Mouse (Mus musculus) cerebellum, postnatal 36 days (tissue): ENCODE measurements around the gene Nsun2.

Source experiments
- DNase-seq, 2 experiments: peaks; one replicate each; pipeline ENCODE4 v3.0.0; 2021 to 2022; ENCODE audit warnings: mixed read lengths in 2 of 2

Gene Nsun2

DNA sequence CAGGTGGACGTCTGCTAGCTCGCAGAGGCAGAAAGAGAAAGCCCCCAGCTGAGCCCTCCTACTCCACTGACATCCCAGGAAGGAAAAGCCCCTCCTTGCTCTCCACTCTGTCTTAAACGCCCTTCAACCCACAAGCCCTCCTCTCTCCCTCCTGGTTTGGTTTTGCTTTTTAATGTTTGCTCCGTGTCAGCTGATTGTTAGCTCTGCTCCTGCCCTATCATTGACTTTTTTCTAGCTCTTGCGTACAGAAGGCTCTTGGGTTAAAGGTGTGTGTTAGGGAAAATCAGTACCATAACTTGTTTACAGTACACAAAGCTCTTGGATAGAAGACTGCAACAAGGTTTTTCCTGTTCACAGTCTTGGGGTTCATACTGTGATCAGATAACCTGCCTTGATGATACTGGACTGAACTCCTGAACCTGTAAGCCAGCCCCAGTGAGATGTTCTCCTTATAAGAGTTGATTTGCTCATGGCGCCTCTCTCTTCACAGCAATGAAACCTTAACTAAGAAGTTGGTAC is 104.6 kb downstream of the Nsun2 start:
- no peak for DNase-seq

DNA sequence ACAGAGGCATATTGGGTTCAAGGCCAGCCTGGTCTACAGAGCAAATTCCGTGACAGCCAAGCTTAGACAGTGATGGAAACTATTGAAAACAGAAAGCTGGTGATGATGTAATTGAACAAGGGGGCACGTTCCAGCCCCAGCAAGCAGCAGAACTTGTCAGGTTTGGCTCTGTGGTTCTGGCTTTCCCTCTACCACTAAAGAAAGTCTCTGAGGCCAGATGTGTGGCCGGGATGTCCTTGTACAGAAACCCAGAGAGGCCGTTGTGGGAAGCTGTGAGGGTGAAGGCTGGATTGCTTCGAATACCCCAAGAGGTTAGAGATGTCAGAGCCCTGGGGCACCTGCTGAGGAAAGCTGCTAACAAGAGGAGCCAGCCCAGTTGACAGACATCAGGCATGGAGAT is 105.7 kb downstream of the Nsun2 start:
- DNase-seq: no peak

DNA sequence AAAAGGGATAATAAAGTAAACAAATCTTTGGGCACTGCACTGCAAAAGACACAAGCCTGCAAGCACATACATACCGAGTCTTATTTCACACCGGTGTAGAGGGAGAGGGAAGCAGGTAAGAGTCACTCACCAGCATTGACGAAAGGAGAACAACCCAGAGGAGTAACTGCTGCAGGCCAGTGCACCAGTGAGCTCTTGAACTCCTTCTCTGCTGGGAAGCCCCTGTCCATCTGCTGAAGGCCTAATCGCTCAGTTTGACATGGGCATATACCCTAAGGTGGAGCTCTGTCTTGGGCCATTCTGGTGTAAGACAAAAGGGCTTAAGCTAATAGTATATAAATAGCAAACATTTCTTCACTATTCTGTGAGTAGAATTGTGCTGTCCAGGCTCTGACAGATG is 106.6 kb downstream of the Nsun2 start:
- no peak for DNase-seq

DNA sequence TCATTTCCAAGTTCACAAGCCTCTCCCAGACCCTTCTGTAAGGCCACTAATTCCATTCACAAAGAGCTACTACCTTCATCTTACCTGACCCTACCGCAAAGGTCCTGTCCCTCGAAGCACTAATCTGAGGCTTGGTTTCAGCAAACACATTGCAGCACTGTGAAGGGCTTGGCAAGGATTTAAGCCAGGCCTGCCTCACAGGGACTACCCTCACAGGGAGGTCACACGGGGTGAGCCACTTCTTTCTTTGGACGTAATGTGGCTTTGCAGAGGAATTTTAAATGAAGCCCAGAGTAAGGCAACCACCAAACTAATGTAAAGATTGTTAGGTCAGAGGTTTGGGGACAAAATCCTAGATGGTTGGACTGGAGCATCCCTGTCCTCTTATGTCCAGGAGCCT is 107.0 kb downstream of the Nsun2 start:
- no peak for DNase-seq

DNA sequence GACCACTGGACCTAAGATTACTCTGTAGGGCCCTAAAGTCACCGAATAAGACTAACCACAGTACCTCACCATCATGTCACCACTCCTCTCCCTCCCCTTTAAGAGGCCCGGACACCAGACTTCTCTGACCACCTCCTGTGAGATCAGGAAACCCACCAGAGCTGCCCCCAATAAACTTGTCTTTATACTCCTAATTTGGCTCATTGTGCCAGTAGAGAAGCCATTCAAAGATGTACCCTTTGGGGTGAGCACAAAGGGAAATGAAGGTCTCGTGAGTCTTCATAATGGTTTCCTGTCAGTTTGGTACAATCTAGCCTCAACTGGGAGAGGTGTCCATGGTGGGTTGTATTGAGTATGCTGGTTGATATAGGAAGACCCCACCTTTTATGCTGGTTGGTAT is 107.5 kb downstream of the Nsun2 start:
- no peak for DNase-seq

DNA sequence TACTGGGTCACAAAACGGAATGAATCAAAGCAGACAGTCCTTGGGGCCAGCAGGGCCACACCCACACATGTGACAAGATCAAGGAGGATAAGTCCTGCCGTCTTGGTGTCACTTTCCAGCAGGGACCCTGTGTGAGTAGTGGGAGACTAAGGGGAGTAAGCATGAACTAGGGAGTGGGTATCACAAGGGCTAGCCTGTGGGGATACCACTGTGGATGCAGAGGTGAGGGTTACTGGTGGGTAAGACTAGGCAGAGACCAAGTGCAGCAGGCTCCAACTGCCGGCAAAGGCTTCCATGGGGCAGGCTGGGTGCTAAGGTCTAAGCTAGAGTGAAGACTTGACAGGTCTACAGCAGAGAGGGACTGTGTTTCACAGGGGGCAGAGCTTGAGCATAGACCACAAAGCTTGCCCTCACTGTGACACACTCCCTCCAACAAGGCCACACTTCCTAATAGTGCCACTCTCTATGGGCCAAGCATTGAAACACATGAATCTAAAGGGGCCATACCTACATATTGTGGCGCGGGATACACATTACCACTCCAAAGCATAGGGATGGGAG is 109.2 kb downstream of the Nsun2 start:
- DNase-seq: no peak

DNA sequence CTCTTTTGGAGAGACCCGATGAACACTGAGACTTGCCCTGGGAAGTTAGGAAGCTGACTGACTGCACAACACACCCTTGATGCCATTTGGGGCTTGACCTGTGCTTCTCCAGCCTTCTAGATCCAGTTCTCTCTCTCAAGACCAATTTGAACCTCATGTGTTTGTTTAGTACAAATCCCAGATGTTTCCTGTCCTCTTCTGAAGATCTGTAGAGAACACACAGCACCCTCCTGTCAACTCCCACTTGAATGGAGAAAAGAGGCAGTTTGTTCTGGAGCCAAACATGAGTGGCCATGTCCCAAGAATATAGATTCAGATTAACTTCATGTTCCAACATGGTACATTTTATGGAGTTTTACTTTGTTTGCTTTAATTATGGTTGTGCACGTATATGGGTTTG is 110.4 kb downstream of the Nsun2 start:
- DNase-seq: no peak

DNA sequence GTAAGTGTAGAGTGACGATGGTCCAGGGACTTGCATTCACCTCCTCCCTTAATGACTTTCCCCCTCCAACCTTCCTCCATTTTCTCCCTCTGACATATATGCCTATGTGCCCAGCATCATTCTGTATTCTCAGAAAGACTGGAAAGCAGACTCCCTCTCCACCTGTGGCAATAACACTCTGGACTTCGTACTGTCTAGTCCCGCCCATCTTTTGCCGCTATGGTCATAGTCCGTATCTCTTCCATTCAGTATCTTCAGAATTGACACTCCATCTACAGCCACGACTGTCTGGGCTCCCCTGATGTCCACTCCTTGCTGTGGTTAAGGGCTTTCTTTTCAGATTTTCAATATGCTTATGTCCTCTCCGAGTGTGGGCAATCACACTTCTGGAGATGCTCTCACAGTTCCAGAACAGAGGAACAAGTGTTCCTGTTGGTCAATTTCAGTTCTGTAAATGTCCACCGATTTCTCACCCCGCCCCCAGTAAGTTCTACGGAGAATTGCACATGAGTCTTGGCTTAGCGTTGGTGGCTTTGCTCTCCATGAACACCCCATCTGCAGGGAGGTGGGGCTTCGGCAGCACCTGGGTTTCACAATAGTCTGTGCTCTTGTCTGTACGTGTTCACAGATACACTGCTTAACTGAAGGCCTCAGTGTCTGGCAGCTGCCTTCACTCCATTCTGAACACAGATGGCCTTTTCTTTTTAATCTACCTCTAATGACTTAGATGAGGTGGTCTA is 111.1 kb downstream of the Nsun2 start:
- DNase-seq: no peak

DNA sequence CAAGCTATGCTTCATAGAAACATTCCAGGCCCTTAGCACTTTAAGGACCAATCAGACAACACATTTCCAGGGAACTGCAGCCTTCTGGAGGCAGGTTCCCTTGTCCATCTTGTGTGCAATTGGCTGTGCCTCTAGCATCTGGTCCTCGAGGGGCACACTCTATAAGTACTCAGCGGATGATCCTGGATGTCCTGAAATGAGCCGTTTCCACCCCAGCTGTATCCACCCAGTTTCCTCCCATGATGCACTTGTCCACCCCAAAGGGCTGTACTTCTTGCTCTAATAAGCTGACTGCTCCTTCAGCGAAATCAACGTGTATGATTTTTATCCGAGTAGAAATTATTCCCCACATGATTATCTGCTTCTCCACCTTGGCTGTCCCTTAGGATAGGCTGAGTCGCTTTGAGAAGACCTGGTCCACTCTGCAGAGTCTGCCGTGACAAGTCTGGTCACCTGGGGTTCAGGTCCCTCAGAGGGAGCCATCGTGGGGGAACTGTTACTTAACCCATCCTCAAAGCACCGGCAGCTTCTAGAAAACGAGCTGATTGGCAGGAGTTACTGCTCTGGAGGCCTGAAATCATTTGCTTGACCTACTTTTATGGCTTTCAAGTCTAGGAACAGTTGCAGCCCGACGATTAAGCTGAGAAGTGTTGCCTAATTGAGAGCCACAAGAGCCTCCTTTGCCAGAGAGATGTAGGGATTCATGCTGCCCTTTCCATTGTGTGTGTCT is 112.3 kb downstream of the Nsun2 start:
- no peak for DNase-seq

DNA sequence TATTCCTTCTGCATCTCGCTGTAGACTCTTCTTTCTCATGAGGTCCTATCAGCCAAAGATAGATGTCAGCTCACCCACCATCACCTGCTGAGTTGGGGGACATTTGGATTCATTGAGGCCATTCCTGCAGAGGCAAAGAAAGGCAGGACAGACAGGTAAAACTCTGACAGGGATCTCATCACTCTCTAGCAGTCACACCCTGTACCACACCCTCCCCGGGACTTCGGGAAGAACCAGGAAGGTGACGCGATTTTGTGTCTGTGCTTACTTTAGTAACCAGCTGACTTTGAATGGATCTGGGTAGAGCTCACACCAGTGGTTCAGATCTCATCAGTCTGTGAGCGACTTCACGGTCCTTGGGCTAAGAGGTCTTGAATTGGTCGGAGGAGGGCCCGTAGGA is 112.9 kb downstream of the Nsun2 start:
- DNase-seq: no peak

DNA sequence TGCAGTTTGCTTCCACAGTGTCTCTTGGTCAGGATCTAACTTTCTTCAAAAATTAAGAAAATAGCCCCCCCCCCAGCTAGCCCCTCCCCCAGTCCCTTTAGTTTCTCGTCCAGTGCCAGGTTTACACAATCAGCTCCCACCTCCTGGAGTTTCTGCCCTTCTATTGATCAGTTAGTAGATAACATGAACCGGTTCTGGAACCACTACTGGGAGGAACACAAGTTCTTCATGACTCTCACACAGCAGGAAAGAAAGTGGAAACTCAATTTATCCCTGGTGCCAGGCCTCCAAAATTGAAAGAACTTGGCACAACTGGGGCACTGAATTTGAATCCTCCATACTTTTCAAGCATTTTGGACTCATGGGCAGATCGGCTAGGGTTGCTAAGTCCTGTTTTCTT is 121.0 kb downstream of the Nsun2 start:
- DNase-seq: no peak

DNA sequence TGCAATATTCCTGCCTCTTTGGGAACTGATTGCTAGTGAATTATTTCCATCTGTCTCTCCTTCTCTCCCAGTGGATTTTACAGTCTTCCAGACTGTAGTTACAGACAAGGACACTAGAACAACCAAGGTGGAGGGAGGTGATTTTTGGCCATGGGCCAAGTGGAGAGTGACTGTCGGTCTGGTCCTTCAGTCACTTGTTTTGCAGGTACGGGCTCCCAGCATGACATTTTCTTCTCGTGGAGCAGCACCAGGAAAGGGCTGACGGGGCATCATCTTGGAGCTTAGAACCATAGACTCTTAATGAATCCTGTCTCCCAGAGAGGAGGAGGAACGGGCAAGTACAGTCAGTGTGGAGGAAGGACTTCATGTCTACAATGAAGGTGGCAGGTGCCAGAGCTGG is 138.6 kb downstream of the Nsun2 start:
- no peak for DNase-seq

DNA sequence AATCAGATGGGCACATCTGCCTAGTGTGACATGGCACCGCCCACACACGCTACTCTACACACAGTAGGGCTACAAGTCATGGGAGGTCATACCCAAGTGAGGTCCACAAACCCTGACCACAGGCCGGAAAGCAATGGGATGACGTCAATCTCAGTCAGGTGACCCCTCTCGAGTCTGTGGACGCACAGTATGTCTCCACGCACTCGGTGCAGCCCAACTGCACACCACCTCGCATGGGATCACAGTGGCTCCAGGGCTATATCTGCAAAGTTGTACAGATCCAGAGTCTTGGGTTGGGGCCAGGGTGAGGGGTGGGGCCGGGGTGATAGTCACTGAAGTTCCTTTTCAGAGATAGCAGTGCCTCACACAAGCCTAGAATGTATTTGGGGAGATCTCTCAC is 139.0 kb downstream of the Nsun2 start:
- no peak for DNase-seq

DNA sequence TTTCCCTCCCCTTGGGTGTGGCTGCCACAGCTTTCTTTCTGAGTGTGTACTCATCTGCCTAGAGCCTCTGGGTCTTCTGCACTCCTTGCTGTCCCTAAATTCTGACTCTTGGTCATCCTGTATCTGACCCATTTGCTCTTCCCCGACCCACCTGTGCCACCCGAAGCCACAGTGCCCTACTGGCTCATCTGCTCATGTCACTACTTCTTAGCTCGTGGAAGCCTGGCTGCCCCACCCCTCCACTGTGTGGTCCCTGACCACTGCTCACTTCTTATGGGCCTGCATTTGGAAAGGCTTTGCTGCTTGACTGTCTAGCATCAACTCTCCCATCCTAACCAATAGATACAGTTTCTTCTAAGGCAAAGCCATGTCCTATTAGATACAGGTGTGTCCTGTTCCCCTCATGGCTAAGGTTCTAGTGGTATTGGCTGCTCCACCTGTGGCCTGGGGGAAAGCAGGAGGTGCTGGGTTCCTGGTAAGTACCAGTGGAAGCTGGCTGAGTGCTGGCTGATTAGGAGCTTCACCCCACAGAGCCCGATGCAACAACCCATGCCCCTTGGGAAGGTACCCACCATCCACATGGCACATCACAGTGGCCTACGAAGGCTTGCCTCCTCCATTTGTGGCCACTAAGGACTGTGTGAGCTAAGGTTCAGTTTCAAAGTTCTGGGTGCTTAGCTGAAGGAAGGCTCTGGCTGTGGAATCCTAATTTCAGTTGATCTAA is 139.8 kb downstream of the Nsun2 start:
- DNase-seq: no peak

DNA sequence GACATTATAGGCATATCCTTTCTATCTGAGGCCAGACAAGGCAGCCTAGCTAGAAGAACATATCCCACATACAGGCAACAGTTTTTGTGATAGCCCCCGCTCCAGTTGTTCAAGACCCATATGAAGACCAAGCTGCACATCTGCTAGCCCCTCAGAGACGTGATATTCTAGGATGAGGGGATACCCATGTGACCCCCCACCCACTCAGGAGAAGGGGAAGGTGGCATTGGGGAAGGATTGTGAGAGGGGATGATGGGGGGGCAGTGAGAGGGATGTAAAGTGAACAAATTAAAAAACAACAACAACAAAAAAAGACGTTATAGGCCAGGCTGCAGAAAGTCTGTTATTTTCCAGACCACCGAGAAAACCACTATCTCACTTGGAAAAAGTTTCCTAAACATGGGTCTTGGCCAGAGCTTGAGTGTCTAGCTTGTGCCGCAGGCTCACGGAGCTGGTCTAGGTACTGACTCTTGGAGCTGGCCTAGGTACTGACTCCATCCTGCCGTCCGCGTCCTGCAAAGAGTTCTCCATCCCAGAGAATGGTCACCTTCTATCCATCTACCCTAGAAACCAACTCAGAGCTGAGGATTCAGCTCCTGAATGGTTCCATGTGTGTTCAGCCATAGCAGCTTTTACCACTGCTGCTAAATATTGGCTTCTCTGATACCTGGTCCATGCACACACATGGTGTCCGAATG is 140.5 kb downstream of the Nsun2 start:
- no peak for DNase-seq
